Mouse (Mus musculus): ENCODE results near the gene Iqsec1.

Iqsec1 gene

DNA sequence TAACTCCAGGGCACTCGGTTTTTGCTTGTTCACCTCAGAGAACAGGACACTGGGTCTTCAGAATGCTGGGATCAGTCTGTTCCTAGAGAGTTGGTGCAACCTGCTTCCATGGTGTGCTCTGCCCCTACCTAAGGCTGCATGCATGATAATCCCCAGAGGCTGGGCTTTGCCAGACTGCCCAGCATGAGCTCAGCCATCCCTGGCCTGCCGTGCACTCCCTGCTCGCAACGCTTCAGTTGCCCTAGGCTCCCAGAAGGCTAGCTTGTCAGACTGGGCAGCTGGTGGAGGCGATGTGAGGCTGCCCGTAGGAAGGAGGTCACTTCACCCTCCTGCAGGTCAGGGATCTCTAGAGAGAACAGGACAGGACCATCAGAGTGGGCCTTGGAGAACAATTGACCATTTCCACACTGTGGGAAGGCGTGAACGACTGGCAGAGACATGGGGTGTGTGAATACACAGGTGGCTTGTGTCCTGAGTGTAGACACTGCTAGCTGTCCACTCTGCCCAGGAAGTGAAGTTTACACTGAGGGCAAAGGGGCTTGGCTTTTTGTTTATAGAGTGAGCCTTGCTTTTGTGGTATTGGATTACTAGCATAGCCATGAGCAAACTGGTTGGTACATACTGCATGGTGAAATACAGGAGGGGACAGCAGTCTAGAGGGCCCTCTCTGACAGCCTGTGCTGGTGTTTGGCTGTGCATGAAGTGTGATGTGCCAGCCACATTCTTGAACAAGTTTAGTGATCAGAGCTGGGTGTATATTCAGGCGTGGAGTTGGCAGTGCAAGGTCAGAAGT is 367.5 kb downstream of the Iqsec1 start:
- no peak for DNase-seq (ENCODE audit: low spot score)

GRCm38 (mm10) chr6:90619936-90620335 is 368.5 kb downstream of the Iqsec1 start:
- DNase-seq (ENCODE audit: low spot score), result no peak

GRCm38 (mm10) chr6:90618821-90619636 is 369.5 kb downstream of the Iqsec1 start:
- DNase-seq (ENCODE audit: low spot score), result no peak

- peak; percentile 54 for DNase-seq (ENCODE audit: low spot score)
Measured at GRCm38 (mm10) chr6:90618274-90618673, 370.2 kb downstream of the Iqsec1 start.

GRCm38 (mm10) chr6:90616481-90616880 is 372.0 kb downstream of the Iqsec1 start:
- no peak for DNase-seq (ENCODE audit: low spot score)

- no peak for DNase-seq (ENCODE audit: low spot score)
Measured at GRCm38 (mm10) chr6:90615991-90616390, 372.5 kb downstream of the Iqsec1 start.

DNA sequence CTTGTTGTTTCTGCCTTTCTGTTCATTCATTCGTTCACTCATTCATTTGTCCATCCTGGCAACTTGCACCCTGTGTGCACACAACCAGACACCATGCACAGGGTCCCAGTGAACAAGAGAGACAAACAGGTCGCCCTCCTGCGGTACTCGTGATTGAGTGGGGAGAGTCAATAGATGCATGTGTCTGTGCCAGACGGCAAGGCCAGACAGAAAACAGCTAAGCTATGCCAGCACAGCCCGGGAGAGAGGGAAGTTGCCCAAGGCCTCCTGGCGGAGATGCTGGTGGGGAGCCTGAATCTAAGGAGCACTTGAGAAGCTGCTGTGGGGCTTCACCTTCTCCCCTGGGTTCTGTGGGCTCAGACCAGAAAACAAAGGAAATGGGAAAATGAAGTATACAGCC is 373.1 kb downstream of the Iqsec1 start:
- no peak for DNase-seq (ENCODE audit: low spot score)

DNA sequence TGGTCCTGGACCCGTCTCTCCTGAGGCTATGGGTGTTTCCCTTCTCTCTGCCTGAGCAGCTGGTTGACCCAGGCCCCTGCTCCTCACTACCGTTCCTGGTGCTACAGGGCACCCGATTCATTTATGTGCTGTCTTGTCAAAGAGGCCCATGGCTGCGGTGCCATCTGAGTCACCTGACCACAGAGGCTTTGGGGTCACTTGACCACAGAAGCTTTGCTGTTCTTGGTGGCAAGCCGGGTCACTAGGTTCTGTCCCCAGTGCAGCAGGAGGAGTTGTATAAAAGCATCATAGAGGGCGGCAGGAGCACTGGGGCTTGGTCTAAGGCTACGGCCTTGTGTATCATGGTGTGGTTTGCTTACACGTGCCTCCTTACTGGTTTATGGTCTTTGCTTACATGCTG is 375.2 kb downstream of the Iqsec1 start:
- no peak for DNase-seq (ENCODE audit: low spot score)

DNA sequence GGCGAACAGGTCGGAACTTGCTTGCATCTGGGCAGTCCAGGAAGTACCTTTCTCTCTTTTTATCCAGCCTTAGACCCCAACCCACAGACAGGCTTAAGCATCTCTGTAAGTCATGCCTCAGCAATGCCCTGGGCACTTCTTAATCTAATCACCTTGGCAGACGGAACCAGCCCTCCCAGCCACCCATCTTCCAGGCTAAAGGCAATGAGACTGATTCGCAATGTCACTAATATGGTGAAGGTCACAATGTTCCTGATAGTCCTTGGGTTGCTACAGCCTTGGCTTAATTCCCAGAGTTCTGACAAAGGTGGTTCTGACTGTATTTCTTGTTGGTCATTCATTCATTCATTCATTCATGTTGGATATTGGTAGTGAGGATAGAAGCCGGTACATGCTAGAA is 378.2 kb downstream of the Iqsec1 start:
- DNase-seq (ENCODE audit: low spot score), result no peak

DNA sequence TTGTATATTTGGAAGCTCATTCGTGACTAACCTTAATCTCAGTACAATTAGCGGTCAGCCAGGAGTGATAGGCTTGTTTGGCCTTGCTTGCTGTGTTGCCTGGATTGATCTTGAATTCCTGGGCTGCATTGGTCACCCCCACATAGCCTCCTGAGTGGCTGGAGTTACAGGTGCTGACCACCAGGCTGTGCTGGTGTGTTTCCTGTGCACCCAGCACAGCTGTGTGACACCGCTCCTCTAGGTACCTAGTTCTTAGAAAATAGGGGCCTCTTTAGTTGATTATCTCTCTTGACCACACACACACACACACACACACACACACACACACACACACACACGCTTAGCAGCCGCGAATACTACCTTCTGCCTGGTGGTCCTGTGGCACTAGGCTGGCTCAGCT is 380.3 kb downstream of the Iqsec1 start:
- no peak for DNase-seq (ENCODE audit: low spot score)

- DNase-seq (ENCODE audit: low spot score), result peak; percentile 59
Measured at GRCm38 (mm10) chr6:90607196-90607595, 381.3 kb downstream of the Iqsec1 start.

DNA sequence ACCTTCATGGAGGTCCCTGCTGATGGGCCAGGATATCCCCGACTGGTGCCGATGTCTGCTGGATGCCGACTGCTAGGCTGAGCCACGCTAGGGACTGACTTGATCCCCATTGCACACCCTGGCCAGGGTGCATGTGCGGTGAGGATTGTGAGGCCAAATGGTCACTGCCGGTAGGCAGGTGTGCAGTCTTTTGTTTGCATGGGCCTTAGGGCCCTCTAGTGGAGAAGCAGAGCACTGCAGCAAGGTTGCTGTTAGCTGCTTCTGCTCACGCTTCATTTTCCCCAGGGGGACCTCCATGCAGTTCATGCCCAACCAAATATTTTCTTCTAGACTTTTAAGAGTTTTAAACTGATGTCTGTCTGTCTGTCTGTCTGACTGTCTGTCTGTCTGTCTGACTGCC is 381.9 kb downstream of the Iqsec1 start:
- DNase-seq (ENCODE audit: low spot score), result peak; percentile 61

All from T-cell, adult 2 months (primary cell).